Mouse (Mus musculus) brain, embryonic 14.5 days (tissue): ENCODE results near the gene Icam2.

Experiments
- CTCF ChIP-seq: fragments of 200-500 bp; IDR thresholded peaks from 2 replicates; pipeline ENCODE4 v1.5.1; 2012; ENCODE audit warnings: inconsistent platforms, mild to moderate bottlenecking, moderate library complexity, borderline replicate concordance; ENCODE audit not compliant: insufficient read depth, insufficient read length; ENCODE audit errors: extremely low read depth
- POLR2A ChIP-seq: fragments of 200-500 bp; IDR thresholded peaks from 2 replicates; pipeline ENCODE4 v1.6.1; 2012; ENCODE audit warnings: mild to moderate bottlenecking, inconsistent platforms, borderline replicate concordance; ENCODE audit not compliant: poor library complexity, insufficient read depth, insufficient read length, severe bottlenecking; ENCODE audit errors: extremely low read depth

DNA sequence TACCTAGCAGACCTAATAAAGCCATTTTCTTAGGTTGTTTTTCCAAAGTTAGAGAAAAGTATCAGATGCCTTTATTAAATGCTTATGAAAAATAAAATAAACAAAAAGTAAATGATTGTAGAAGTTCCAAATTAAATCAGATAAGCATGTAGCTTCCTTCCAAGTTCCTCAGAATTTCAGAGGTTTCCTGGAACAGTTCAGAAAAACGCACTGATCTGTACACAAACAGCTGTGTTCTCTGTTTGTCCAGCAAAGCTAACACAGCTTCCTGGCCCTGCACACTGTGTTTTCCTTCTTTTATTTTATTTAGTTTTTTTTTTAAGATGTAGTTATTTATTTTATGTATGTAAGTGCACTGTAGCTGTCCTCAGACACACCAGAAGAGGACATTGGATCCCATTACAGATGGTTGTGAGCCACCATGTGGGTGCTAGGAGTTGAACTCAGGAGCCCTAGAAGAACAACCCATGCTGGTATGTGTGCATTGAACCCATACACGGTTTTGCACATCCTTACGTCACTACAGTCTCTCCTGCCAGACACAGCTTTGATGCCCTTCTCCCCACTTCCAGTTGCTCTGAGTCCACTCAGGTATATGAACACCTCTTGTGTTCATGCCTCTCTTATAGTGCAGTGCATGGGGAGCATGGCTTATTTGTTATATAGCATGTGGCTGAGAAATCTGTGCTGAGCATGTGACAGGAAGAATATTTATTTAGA, 24.9 kb upstream of the Icam2 start:
- TF ChIP-seq POLR2A = no peak
- no peak for TF ChIP-seq CTCF
